Mouse (Mus musculus) small intestine, adult 2 months (tissue): Measurements from ENCODE around the gene Zdhhc17.

Experiments
- CTCF ChIP-seq: fragments of 200-500 bp; IDR thresholded peaks from 2 replicates; pipeline ENCODE4 v1.5.1; 2012; ENCODE audit warnings: low read depth, mild to moderate bottlenecking, control low read depth, inconsistent platforms, low read length, moderate library complexity, mixed read lengths; ENCODE audit not compliant: insufficient replicate concordance, insufficient read length; ENCODE audit errors: extremely low read depth
- POLR2A ChIP-seq: fragments of 200-500 bp; IDR thresholded peaks from 2 replicates; pipeline ENCODE4 v1.6.1; 2012; ENCODE audit warnings: low read depth, mild to moderate bottlenecking, control low read depth, inconsistent platforms, low read length, moderate library complexity

- TF ChIP-seq POLR2A (no peak), CTCF (no peak)
These were observed 16.2 kb upstream of the Zdhhc17 start for GRCm38 (mm10) chr10:111026106-111026505.
